Mouse (Mus musculus) MEL (cell line): ENCODE measurements around the gene Lsm11. TPM values are rescaled to one million over a fixed set of nuclear protein-coding genes. Genes with fewer than 3 reads are reported as not detected.

Source experiments
- DNase-seq: peaks from one replicate; pipeline ENCODE4 v3.0.0; 2011; ENCODE audit warnings: low read depth, low spot score
- H3K27ac ChIP-seq: 2 replicates; pipeline ENCODE4 v1.5.1; 2012; ENCODE audit warnings: low read depth, mild to moderate bottlenecking, control low read depth, low read length, moderate library complexity; ENCODE audit not compliant: control insufficient read depth
- H3K27me3 ChIP-seq, 2 experiments: fragments of 150-350 bp in 1 of 2; sonication (generic) in 1 of 2; 2 replicates each; pipeline ENCODE4 v1.6.1; 2012; ENCODE audit warnings: low read length in 2 of 2, mild to moderate bottlenecking in 2 of 2, improper control_type of control experiment in 1 of 2, moderate library complexity in 1 of 2; ENCODE audit not compliant: insufficient read depth in 2 of 2, control insufficient read depth in 1 of 2
- H3K36me3 ChIP-seq, 2 experiments: 2 replicates each; pipeline ENCODE4 v1.6.1; 2012 to 2014; ENCODE audit warnings: low read length in 2 of 2, improper control_type of control experiment in 1 of 2, inconsistent platforms in 1 of 2, mild to moderate bottlenecking in 1 of 2; ENCODE audit not compliant: insufficient read depth in 2 of 2, control insufficient read depth in 1 of 2
- H3K4me1 ChIP-seq, 2 experiments: fragments of 150-350 bp in 1 of 2; sonication (generic) in 1 of 2; 2 replicates each; pipeline ENCODE4 v1.6.1; 2012; ENCODE audit warnings: low read length in 2 of 2, improper control_type of control experiment in 1 of 2, mild to moderate bottlenecking in 1 of 2; ENCODE audit not compliant: insufficient read depth in 2 of 2, control insufficient read depth in 1 of 2
- H3K4me3 ChIP-seq, 2 experiments: fragments of 150-350 bp in 1 of 2; sonication (generic) in 1 of 2; 2 replicates each; pipeline ENCODE4 v1.5.1; 2012; ENCODE audit warnings: low read depth in 2 of 2, low read length in 2 of 2, mild to moderate bottlenecking in 2 of 2, moderate library complexity in 2 of 2, control low read depth in 1 of 2, improper control_type of control experiment in 1 of 2; ENCODE audit not compliant: control insufficient read depth in 1 of 2, insufficient read depth in 1 of 2
- H3K79me2 ChIP-seq: 2 replicates; pipeline ENCODE4 v1.6.1; 2012; ENCODE audit warnings: mild to moderate bottlenecking, low read length, moderate library complexity; ENCODE audit not compliant: control insufficient read depth, poor library complexity, insufficient read depth
- H3K9ac ChIP-seq: 2 replicates; pipeline ENCODE4 v1.6.1; 2012; ENCODE audit warnings: low read depth, mild to moderate bottlenecking, control low read depth, low read length, moderate library complexity; ENCODE audit not compliant: control insufficient read depth, poor library complexity, severe bottlenecking
- H3K9me3 ChIP-seq: fragments of 150-350 bp; sonication (generic); replicated peaks from 2 replicates; pipeline ENCODE4 v1.6.1; 2012; ENCODE audit warnings: mild to moderate bottlenecking, low read length, improper control_type of control experiment, moderate library complexity; ENCODE audit not compliant: insufficient read depth
- CTCF ChIP-seq, 3 experiments: IDR thresholded peaks in 2 of 3; conservative IDR thresholded peaks in 1 of 3; 2 replicates each; pipeline ENCODE4 v1.5.1; 2011 to 2012; ENCODE audit warnings: low read length in 3 of 3, low read depth in 2 of 3, mild to moderate bottlenecking in 2 of 3, improper control_type of control experiment in 1 of 3, inconsistent platforms in 1 of 3, mixed read lengths in 1 of 3, moderate library complexity in 1 of 3; ENCODE audit not compliant: control insufficient read depth in 1 of 3, insufficient read depth in 1 of 3, poor library complexity in 1 of 3, severe bottlenecking in 1 of 3
- ELF1 ChIP-seq: IDR thresholded peaks from 2 replicates; pipeline ENCODE4 v1.6.1; 2014; ENCODE audit warnings: low read depth, mild to moderate bottlenecking, inconsistent platforms, low read length, improper control_type of control experiment, moderate library complexity
- ETS1 ChIP-seq: IDR thresholded peaks from 2 replicates; pipeline ENCODE4 v1.6.1; 2012; ENCODE audit warnings: low read depth, mild to moderate bottlenecking, inconsistent platforms, low read length, improper control_type of control experiment, moderate library complexity
- GABPA ChIP-seq: IDR thresholded peaks from 2 replicates; pipeline ENCODE4 v1.6.1; 2012; ENCODE audit warnings: low read depth, mild to moderate bottlenecking, inconsistent platforms, low read length, improper control_type of control experiment, moderate library complexity
- GATA1 ChIP-seq: IDR thresholded peaks from 2 replicates; pipeline ENCODE4 v1.6.1; 2011; ENCODE audit warnings: low read depth, low read length, improper control_type of control experiment
- HCFC1 ChIP-seq: IDR thresholded peaks from 2 replicates; pipeline ENCODE4 v1.6.1; 2012; ENCODE audit warnings: low read depth, mild to moderate bottlenecking, inconsistent platforms, low read length, improper control_type of control experiment, moderate library complexity
- JUND ChIP-seq: IDR thresholded peaks from 2 replicates; pipeline ENCODE4 v1.6.1; 2011; ENCODE audit warnings: low read depth, mild to moderate bottlenecking, improper control_type of control experiment, low read length
- KAT2A ChIP-seq: conservative IDR thresholded peaks from 2 replicates; pipeline ENCODE4 v1.6.1; 2012; ENCODE audit warnings: low read depth, low read length, improper control_type of control experiment, inconsistent platforms
- MAZ ChIP-seq: IDR thresholded peaks from 2 replicates; pipeline ENCODE4 v1.6.1; 2012; ENCODE audit warnings: low read depth, mild to moderate bottlenecking, inconsistent platforms, low read length, improper control_type of control experiment
- MEF2A ChIP-seq: IDR thresholded peaks from 2 replicates; pipeline ENCODE4 v1.6.1; 2014; ENCODE audit warnings: low read depth, mild to moderate bottlenecking, inconsistent platforms, low read length, improper control_type of control experiment; ENCODE audit not compliant: poor library complexity, insufficient replicate concordance, severe bottlenecking; ENCODE audit errors: extremely low read depth
- MXI1 ChIP-seq: IDR thresholded peaks from 2 replicates; pipeline ENCODE4 v1.6.1; 2011; ENCODE audit warnings: mild to moderate bottlenecking, low read depth, low read length, improper control_type of control experiment
- MYB ChIP-seq: IDR thresholded peaks from 2 replicates; pipeline ENCODE4 v1.6.1; 2011; ENCODE audit warnings: mild to moderate bottlenecking, low read depth, low read length, improper control_type of control experiment
- MYC ChIP-seq: IDR thresholded peaks from 2 replicates; pipeline ENCODE4 v1.6.1; 2011; ENCODE audit warnings: low read depth, mild to moderate bottlenecking, low read length, improper control_type of control experiment, moderate library complexity
- NRF1 ChIP-seq: IDR thresholded peaks from 2 replicates; pipeline ENCODE4 v1.6.1; 2014; ENCODE audit warnings: low read depth, mild to moderate bottlenecking, inconsistent platforms, low read length, improper control_type of control experiment, moderate library complexity; ENCODE audit not compliant: poor library complexity, insufficient read depth, severe bottlenecking
- RAD21 ChIP-seq: IDR thresholded peaks from 2 replicates; pipeline ENCODE4 v1.6.1; 2011; ENCODE audit warnings: mild to moderate bottlenecking, low read depth, low read length, improper control_type of control experiment
- RCOR1 ChIP-seq: IDR thresholded peaks from 2 replicates; pipeline ENCODE4 v1.6.1; 2012; ENCODE audit warnings: low read depth, mild to moderate bottlenecking, inconsistent platforms, low read length, improper control_type of control experiment
- SMC3 ChIP-seq: IDR thresholded peaks from 2 replicates; pipeline ENCODE4 v1.6.1; 2011; ENCODE audit warnings: low read depth, low read length, improper control_type of control experiment
- TAL1 ChIP-seq: IDR thresholded peaks from 2 replicates; pipeline ENCODE4 v1.6.1; 2012; ENCODE audit warnings: mild to moderate bottlenecking, inconsistent platforms, low read length, moderate library complexity, mixed read lengths
- TBP ChIP-seq: IDR thresholded peaks from 2 replicates; pipeline ENCODE4 v1.8.0; 2011; ENCODE audit warnings: low read depth, low read length, improper control_type of control experiment
- TCF12 ChIP-seq: IDR thresholded peaks from 2 replicates; pipeline ENCODE4 v1.6.1; 2014; ENCODE audit warnings: low read depth, mild to moderate bottlenecking, inconsistent platforms, low read length, improper control_type of control experiment, moderate library complexity
- ZC3H11A ChIP-seq: IDR thresholded peaks from 2 replicates; pipeline ENCODE4 v1.6.1; 2012; ENCODE audit warnings: low read depth, mild to moderate bottlenecking, inconsistent platforms, low read length, improper control_type of control experiment
- polyA plus RNA-seq, 2 experiments: library from polyadenylated mRNA; stranded (reverse) in 1 of 2; unstranded in 1 of 2; fragments of >175 nt in 1 of 2; fragments of >200 nt in 1 of 2; gene quantifications; 2 replicates each; pipeline versions ENCODE4 v1.2.1 to v1.2.4; 2012; ENCODE audit warnings: low replicate concordance in 2 of 2, low read depth in 1 of 2; ENCODE audit not compliant: insufficient read length in 2 of 2, insufficient read depth in 1 of 2, missing spikeins in 1 of 2
- total RNA-seq: library from RNA; depleted of rRNA; stranded (reverse); fragments of 300-350 nt; gene quantifications from 2 replicates; pipeline ENCODE4 v1.2.3, GENCODE M21; 2012

Gene Lsm11
- total and polyA plus RNA-seq, 3 experiments, result 20.2 to 22.8 TPM; not detected in 1

- Histone ChIP-seq H3K79me2 (no peaks in the 10 kb centered on the region), H3K27me3 (peaks cover 0 to 3% of the 10 kb centered on the region in 2 experiments; a peak in 1 of 4 replicates), H3K4me1 (no peaks in the 10 kb centered on the region)
- 0 out of 2 replicates have a peak, but pooled peaks have one; percentile 36 for TF ChIP-seq MYC
- no peak for TF ChIP-seq MEF2A
- TF ChIP-seq ETS1, result peak; percentile 17; the same call in 1 of the 2 replicates
- TF ChIP-seq RCOR1, result 0 out of 2 replicates have a peak, but pooled peaks have one; percentile 18
- no peak for TF ChIP-seq MYB
- TF ChIP-seq GATA1, result no peak
- 0 out of 2 replicates have a peak, but pooled peaks have one; percentile 51 for TF ChIP-seq JUND
- 0 out of 2 replicates have a peak, but pooled peaks have one; percentile 23 for TF ChIP-seq KAT2A
- peak; percentile 64 for TF ChIP-seq SMC3
- TF ChIP-seq MAZ, result 0 out of 2 replicates have a peak, but pooled peaks have one; percentile 66
- TF ChIP-seq TBP, result 0 out of 2 replicates have a peak, but pooled peaks have one; percentile 61
- no peak for TF ChIP-seq TAL1
- TF ChIP-seq CTCF (IDR thresholded peaks at IDR 0.05 in 2 of 3, conservative IDR thresholded peaks at IDR 0.05 in 1 of 3; ENCODE audit: control insufficient read depth in 1 of 3, insufficient read depth in 1 of 3, low read depth in 2 of 3, low read length in 3 of 3, poor library complexity in 1 of 3, severe bottlenecking in 1 of 3), result peak; percentile 66 to 93 (median 89)
- TF ChIP-seq TCF12, result peak; percentile 7; the same call in 1 of the 2 replicates
- peak; percentile 78 for TF ChIP-seq RAD21
- 0 out of 2 replicates have a peak, but pooled peaks have one; percentile 10 for TF ChIP-seq GABPA
- no peak; the same call in 1 of the 2 replicates for TF ChIP-seq HCFC1
- peak; percentile 69 for TF ChIP-seq ZC3H11A
- TF ChIP-seq MXI1, result 0 out of 2 replicates have a peak, but pooled peaks have one; percentile 47
- TF ChIP-seq, all 39 proteins: peak for 14
- DNase-seq, result peak; percentile 94
- Histone ChIP-seq H3K36me3 (no peaks in the 10 kb centered on the region; a peak in 1 of 4 replicates), H3K4me3 (peak overlapping the region; percentile 73 to 74), H3K9ac (peak overlapping the region; percentile 80), H3K27ac (peak overlapping the region; percentile 65; the same call in 1 of the 2 replicates), H3K9me3 (no peaks in the 10 kb centered on the region)
Measured at GRCm38 (mm10) chr11:45926640-45927082, 18.1 kb downstream of the Lsm11 start.

- no peaks in the 10 kb centered on the region for H3K4me1 ChIP-seq
- TF ChIP-seq ZC3H11A (no peak), ELF1 (no peak), NRF1 (no peak), MEF2A (no peak), MYC (no peak), SMC3 (no peak)
- TF ChIP-seq, all 39 proteins: peak for 0
- peaks cover 0 to 3% of the 10 kb centered on the region in 2 experiments; a peak in 1 of 4 replicates for H3K27me3 ChIP-seq
- DNase-seq, result no peak
- H3K4me3 ChIP-seq, result no peak overlapping the region
- no peaks in the 10 kb centered on the region for H3K9me3 ChIP-seq
- H3K79me2 ChIP-seq, result no peaks in the 10 kb centered on the region
- no peak overlapping the region for H3K27ac ChIP-seq
- no peaks in the 10 kb centered on the region; a peak in 1 of 4 replicates for H3K36me3 ChIP-seq
- no peak overlapping the region for H3K9ac ChIP-seq
Measured at GRCm38 (mm10) chr11:45925436-45925835, 19.3 kb downstream of the Lsm11 start.
